Mouse (Mus musculus) left cerebral cortex, postnatal 36 days (tissue): Measurements from ENCODE around the gene Sdk1. TPM values are rescaled to one million over a fixed set of nuclear protein-coding genes. Genes with fewer than 3 reads are reported as not detected.

ENCODE experiments used
- DNase-seq, 2 experiments: peaks; one replicate each; pipeline ENCODE4 v3.0.0; 2021 to 2022; ENCODE audit warnings: low spot score in 2 of 2, mixed read lengths in 1 of 2
- intact Hi-C: fragments of 180-260 bp; cut with DNase I; formaldehyde crosslinking; loops from one replicate; pipeline ENCODE4 v1.15.1; 2025
- total RNA-seq, 2 experiments: library from RNA; stranded (reverse); gene quantifications; 2 replicates each; pipeline ENCODE4 v1.2.3; 2021

Sdk1 gene
- total RNA-seq, 2 experiments from 2014 or later: 12.5 to 16.0 TPM

- intact Hi-C loops: no loop called here
- DNase-seq: no peak
These were observed 915.9 kb downstream of the Sdk1 start for GRCm38 (mm10) chr5:142156868-142157852.

- intact Hi-C loops: no loop called here
- DNase-seq: no peak
These were observed 922.2 kb downstream of the Sdk1 start for GRCm38 (mm10) chr5:142163483-142163882.

GRCm38 (mm10) chr5:142173636-142174035 is 932.3 kb downstream of the Sdk1 start:
- no peak for DNase-seq
- intact Hi-C loops: no loop called here

GRCm38 (mm10) chr5:142178164-142178563 is 936.9 kb downstream of the Sdk1 start:
- intact Hi-C loops: no loop called here
- DNase-seq: peak in 1 of 2 experiments; percentile 40

- intact Hi-C loops: no loop called here
- no peak for DNase-seq
These were observed 938.0 kb downstream of the Sdk1 start for GRCm38 (mm10) chr5:142179304-142179703.

GRCm38 (mm10) chr5:142181862-142182261 is 940.6 kb downstream of the Sdk1 start:
- intact Hi-C loops: no loop called here
- DNase-seq: no peak

GRCm38 (mm10) chr5:142188765-142189164 is 947.5 kb downstream of the Sdk1 start:
- DNase-seq: no peak
- intact Hi-C loops: no loop called here

GRCm38 (mm10) chr5:142209911-142210310 is 968.6 kb downstream of the Sdk1 start:
- intact Hi-C loops: no loop called here
- DNase-seq: no peak

GRCm38 (mm10) chr5:142212252-142212651 is 971.0 kb downstream of the Sdk1 start:
- DNase-seq: no peak
- intact Hi-C loops: no loop called here

- intact Hi-C loops: no loop called here
- no peak for DNase-seq
These were observed 974.7 kb downstream of the Sdk1 start for GRCm38 (mm10) chr5:142215981-142216380.

GRCm38 (mm10) chr5:142220851-142221503 is 979.7 kb downstream of the Sdk1 start:
- DNase-seq: no peak
- intact Hi-C loops: no loop called here

GRCm38 (mm10) chr5:142228957-142229810 is 987.9 kb downstream of the Sdk1 start:
- intact Hi-C loops: no loop called here
- DNase-seq: no peak

GRCm38 (mm10) chr5:142229811-142230205 is 988.5 kb downstream of the Sdk1 start:
- DNase-seq: no peak
- intact Hi-C loops: no loop called here

GRCm38 (mm10) chr5:142240288-142240687 is 999.0 kb downstream of the Sdk1 start:
- intact Hi-C loops: no loop called here
- no peak for DNase-seq

- intact Hi-C loops: no loop called here
- no peak for DNase-seq
These were observed 1001.3 kb downstream of the Sdk1 start for GRCm38 (mm10) chr5:142242597-142242996.

GRCm38 (mm10) chr5:142243069-142243468 is 1001.8 kb downstream of the Sdk1 start:
- intact Hi-C loops: no loop called here
- no peak for DNase-seq

- intact Hi-C loops: no loop called here
- no peak for DNase-seq
These were observed 1014.9 kb downstream of the Sdk1 start for GRCm38 (mm10) chr5:142256231-142256630.

- no peak for DNase-seq
- intact Hi-C loops: loop anchor here (2.0 kb wide), 1 partner anchor 54 kb away; no protein-coding TSS in a partner anchor
These were observed 1017.4 kb downstream of the Sdk1 start for GRCm38 (mm10) chr5:142258716-142259115.

- intact Hi-C loops: no loop called here
- DNase-seq: no peak
These were observed 1020.8 kb downstream of the Sdk1 start for GRCm38 (mm10) chr5:142262060-142262459.
